Mouse (Mus musculus) kidney, adult 2 months (tissue): ENCODE measurements around the gene Scarb1.

Experiments used
- CTCF ChIP-seq: fragments of 200-500 bp; conservative IDR thresholded peaks from 2 replicates; pipeline ENCODE4 v1.5.1; 2011; ENCODE audit warnings: low read depth, mild to moderate bottlenecking, control low read depth, low read length, moderate library complexity, mixed read lengths; ENCODE audit not compliant: insufficient read depth, insufficient read length
- POLR2A ChIP-seq: fragments of 200-500 bp; IDR thresholded peaks from one replicate; pipeline ENCODE4 v1.6.1; 2011; ENCODE audit warnings: low read depth, low read length, control low read depth

- TF ChIP-seq CTCF (0 out of 2 replicates have a peak, but pooled peaks have one; percentile 10), POLR2A (no peak)
Measured at GRCm38 (mm10) chr5:125352781-125353294, 11.9 kb upstream of the Scarb1 start.
